Mouse (Mus musculus): Measurements from ENCODE around the gene Teddm2.
A peak's percentile ranks its signal among the peaks of the same experiment; 100 is the strongest.
"Not testable (repeated sequence)": the region's sequence is repeated elsewhere in the genome, so short reads cannot be mapped to it uniquely, and the experiment has no call there.

The Teddm2 gene

GRCm38 (mm10) chr1:153904236-153904635, 4.2 kb upstream of the Teddm2 start:
- DNase-seq (ENCODE audit: low spot score in 2 of 2) = no peak

- no peak for DNase-seq (ENCODE audit: low spot score in 2 of 2)
These were observed 3.0 kb upstream of the Teddm2 start for GRCm38 (mm10) chr1:153903006-153903405.

- DNase-seq (ENCODE audit: low spot score in 2 of 2) = peak; percentile 9 to 14
These were observed 1.1 kb upstream of the Teddm2 start for GRCm38 (mm10) chr1:153900860-153901730.

- no peak for DNase-seq (ENCODE audit: low spot score in 2 of 2)
These were observed 353 bp upstream of the Teddm2 start for GRCm38 (mm10) chr1:153900381-153900780.

- no peak for DNase-seq (ENCODE audit: low spot score in 2 of 2)
These were observed 868 bp downstream of the Teddm2 start for GRCm38 (mm10) chr1:153898989-153899730.

- no peak for DNase-seq (ENCODE audit: low spot score in 2 of 2)
These were observed 2.8 kb downstream of the Teddm2 start for GRCm38 (mm10) chr1:153897196-153897595.

GRCm38 (mm10) chr1:153894979-153895378, 5.0 kb downstream of the Teddm2 start:
- peak; percentile 47 to 74 for DNase-seq (ENCODE audit: low spot score in 2 of 2)

- no peak for DNase-seq (ENCODE audit: low spot score in 2 of 2)
These were observed 5.7 kb downstream of the Teddm2 start for GRCm38 (mm10) chr1:153894201-153894893.

GRCm38 (mm10) chr1:153893746-153894145, 6.3 kb downstream of the Teddm2 start:
- no peak for DNase-seq (ENCODE audit: low spot score in 2 of 2)

- DNase-seq (ENCODE audit: low spot score in 2 of 2) = no peak
These were observed 8.6 kb downstream of the Teddm2 start, which contains the start of gene Teddm1a for GRCm38 (mm10) chr1:153891442-153891841. Teddm1a (plus strand) TSS chr1:153891742.

GRCm38 (mm10) chr1:153890121-153890520, 9.9 kb downstream of the Teddm2 start:
- no peak for DNase-seq (ENCODE audit: low spot score in 2 of 2)

GRCm38 (mm10) chr1:153886024-153886633, 13.9 kb downstream of the Teddm2 start:
- DNase-seq (ENCODE audit: low spot score in 2 of 2) = no peak

- not testable (repeated sequence) for DNase-seq (ENCODE audit: low spot score in 2 of 2)
These were observed 19.6 kb downstream of the Teddm2 start for GRCm38 (mm10) chr1:153880391-153880790.

GRCm38 (mm10) chr1:153874045-153874444, 26.0 kb downstream of the Teddm2 start, which contains the start of gene Teddm1b:
Teddm1b (plus strand) TSS chr1:153874345.
- no peak for DNase-seq (ENCODE audit: low spot score in 2 of 2)

GRCm38 (mm10) chr1:153855946-153856345, 44.1 kb downstream of the Teddm2 start:
- DNase-seq (ENCODE audit: low spot score in 2 of 2) = no peak

GRCm38 (mm10) chr1:153852696-153853095, 47.3 kb downstream of the Teddm2 start:
- DNase-seq (ENCODE audit: low spot score in 2 of 2) = peak; percentile 28 to 46

- DNase-seq (ENCODE audit: low spot score in 2 of 2) = peak in 1 of 2 experiments; percentile 51
These were observed 53.2 kb downstream of the Teddm2 start for GRCm38 (mm10) chr1:153846867-153847266.

- no peak for DNase-seq (ENCODE audit: low spot score in 2 of 2)
These were observed 53.6 kb downstream of the Teddm2 start for GRCm38 (mm10) chr1:153846420-153846819.

GRCm38 (mm10) chr1:153844042-153844441, 56.0 kb downstream of the Teddm2 start, which contains the start of gene Rgsl1:
Rgsl1 (minus strand) TSS chr1:153844142.
- no peak for DNase-seq (ENCODE audit: low spot score in 2 of 2)

GRCm38 (mm10) chr1:153842121-153842740, 57.8 kb downstream of the Teddm2 start:
- DNase-seq (ENCODE audit: low spot score in 2 of 2) = peak; percentile 76

- no peak for DNase-seq (ENCODE audit: low spot score in 2 of 2)
These were observed 64.0 kb downstream of the Teddm2 start for GRCm38 (mm10) chr1:153836036-153836435.

Data from thymus, postnatal 10 days (tissue).